Mouse (Mus musculus): ENCODE data around the gene Sdc3. TPM values are rescaled to one million over a fixed set of nuclear protein-coding genes. Genes with fewer than 3 reads are reported as not detected.

The Sdc3 gene
- total RNA-seq, 2 experiments from 2014 or later: 10.3 to 10.4 TPM

DNA sequence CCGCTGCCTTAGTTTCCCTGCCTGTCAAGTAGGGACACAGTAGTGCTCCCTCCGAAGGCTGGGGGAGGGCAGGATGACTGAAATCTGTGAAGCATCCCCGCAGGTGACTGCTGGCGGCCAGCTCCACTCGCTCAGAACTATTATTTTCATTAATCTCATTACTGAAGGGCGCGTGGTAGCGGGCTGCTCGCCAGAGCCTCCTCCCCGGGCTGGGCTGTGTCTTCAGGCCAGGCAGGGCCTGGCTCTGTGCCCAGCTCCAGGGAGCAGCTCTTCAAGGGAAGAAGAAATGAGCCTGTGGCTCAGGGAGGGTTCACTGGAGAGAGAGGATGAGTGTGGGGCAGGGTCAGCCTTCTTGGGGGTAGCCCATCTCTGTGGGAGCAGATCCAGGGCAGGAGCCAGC, 82.3 kb downstream of the Sdc3 start:
- DNase-seq (ENCODE audit: low spot score): peak; percentile 40

Other genes starting within 250 kb of the Sdc3 start
- 10 to 100 TPM; 21.0 to 29.5 TPM for gene Nkain1, start 218.4 kb upstream of the Sdc3 start, total RNA-seq (2021)
- 10 to 100 TPM; 40.7 to 43.2 TPM for gene Pum1, start 129.2 kb upstream of the Sdc3 start, total RNA-seq (2021)
- gene Laptm5, start 120.6 kb downstream of the Sdc3 start, total RNA-seq (2021): 1 to 10 TPM; 2.7 to 6.0 TPM
- gene Matn1, start 151.8 kb downstream of the Sdc3 start, total RNA-seq (2021): not detected